Mouse (Mus musculus) kidney, embryonic 15.5 days (tissue): ENCODE data around the gene Sdf2. TPM values are rescaled to one million over a fixed set of nuclear protein-coding genes. Genes with fewer than 3 reads are reported as not detected.

Experiments
- polyA plus RNA-seq: library from polyadenylated mRNA; unstranded; fragments of >200 nt; fragmentation: Nextera tagmentation; extraction: Ambion mirVana; gene quantifications from 2 replicates; pipeline ENCODE4 v1.2.1, GENCODE M21; 2015

The Sdf2 gene
- polyA plus RNA-seq, 1 experiment from 2014 or later, result 78.6 TPM

Other genes with a start within 250 kb of the Sdf2 start
- gene Dhrs13, start 213.5 kb upstream of the Sdf2 start, polyA plus RNA-seq, result 16.6 and 18.3 TPM in 2 replicates
- gene Flot2, start 207.8 kb upstream of the Sdf2 start, polyA plus RNA-seq, result 46.1 and 53.2 TPM in 2 replicates
- 34.2 and 38.4 TPM in 2 replicates for gene Eral1, start 165.4 kb upstream of the Sdf2 start, polyA plus RNA-seq
- gene Fam222b, start 151.1 kb upstream of the Sdf2 start, polyA plus RNA-seq, result 14.5 and 18.2 TPM in 2 replicates
- gene Traf4, start 80.2 kb upstream of the Sdf2 start, polyA plus RNA-seq, result 94.2 and 99.5 TPM in 2 replicates
- gene Nek8, start 69.1 kb upstream of the Sdf2 start, polyA plus RNA-seq, result 21.1 and 25.0 TPM in 2 replicates
- gene Tlcd1, start 69.0 kb upstream of the Sdf2 start, polyA plus RNA-seq, result 28.7 and 31.8 TPM in 2 replicates
- gene Rpl23a, start 62.2 kb upstream of the Sdf2 start, polyA plus RNA-seq, result 1,327 and 1,492 TPM in 2 replicates
- gene Rab34, start 57.3 kb upstream of the Sdf2 start, polyA plus RNA-seq, result 113 and 132 TPM in 2 replicates
- gene Proca1, start 52.4 kb upstream of the Sdf2 start, polyA plus RNA-seq, result 3.1 and 4.3 TPM in 2 replicates
- gene Supt6, start 241 bp downstream of the Sdf2 start, polyA plus RNA-seq, result 27.3 and 29.4 TPM in 2 replicates
- 76.0 and 81.8 TPM in 2 replicates for gene 2610507B11Rik, start 16.0 kb downstream of the Sdf2 start, polyA plus RNA-seq
- 0.32 and 0.43 TPM in 2 replicates for gene BC030499, start 45.1 kb downstream of the Sdf2 start, polyA plus RNA-seq
- gene Spag5, start 55.8 kb downstream of the Sdf2 start, polyA plus RNA-seq, result 43.3 and 47.4 TPM in 2 replicates
- 6.0 and 6.4 TPM in 2 replicates for gene Aldoc, start 77.2 kb downstream of the Sdf2 start, polyA plus RNA-seq
- gene Pigs, start 82.7 kb downstream of the Sdf2 start, polyA plus RNA-seq, result 77.5 and 86.2 TPM in 2 replicates
- gene Unc119, start 97.7 kb downstream of the Sdf2 start, polyA plus RNA-seq, result 40.2 and 44.9 TPM in 2 replicates
- 0.10 TPM in 1 of 2 replicates, not detected in the other for gene Foxn1, start 140.8 kb downstream of the Sdf2 start, polyA plus RNA-seq
- gene Slc13a2, start 176.5 kb downstream of the Sdf2 start, polyA plus RNA-seq, result 1.1 and 1.2 TPM in 2 replicates
- gene Slc46a1, start 220.0 kb downstream of the Sdf2 start, polyA plus RNA-seq, result 21.1 and 21.3 TPM in 2 replicates